Mouse (Mus musculus) small intestine, adult 2 months (tissue): ENCODE measurements at regions not wholly inside any gene's neighbourhood (a gene's known extent, or its start where the extent isn't known, plus 50 kb on each side); places are given as distances from the start of the nearest gene placed in this dataset.
"Not testable (repeated sequence)": the region's sequence is repeated elsewhere in the genome, so short reads cannot be mapped to it uniquely, and the experiment has no call there.

Experiments
- H3K27ac ChIP-seq: fragments of 200-500 bp; 2 replicates; pipeline ENCODE4 v1.5.1; 2012; ENCODE audit warnings: low read depth, low read length, control low read depth, inconsistent platforms; ENCODE audit not compliant: insufficient read depth
- H3K27me3 ChIP-seq: fragments of 200-500 bp; 2 replicates; pipeline ENCODE4 v1.6.1; 2012; ENCODE audit warnings: mild to moderate bottlenecking, moderate library complexity, low read length, inconsistent platforms; ENCODE audit not compliant: control insufficient read depth, insufficient read depth
- H3K36me3 ChIP-seq: fragments of 200-500 bp; 2 replicates; pipeline ENCODE4 v1.6.1; 2012; ENCODE audit warnings: mild to moderate bottlenecking, low read length, control low read depth, inconsistent platforms; ENCODE audit not compliant: control insufficient read depth, insufficient read depth
- H3K4me1 ChIP-seq: fragments of 200-500 bp; 2 replicates; pipeline ENCODE4 v1.6.1; 2012; ENCODE audit warnings: low read length, inconsistent platforms, mixed read lengths; ENCODE audit not compliant: control insufficient read depth, insufficient read depth, insufficient read length
- H3K4me3 ChIP-seq: fragments of 200-500 bp; 2 replicates; pipeline ENCODE4 v1.5.1; 2012; ENCODE audit warnings: low read depth, mild to moderate bottlenecking, control low read depth, inconsistent platforms, low read length, moderate library complexity
- CTCF ChIP-seq: fragments of 200-500 bp; IDR thresholded peaks from 2 replicates; pipeline ENCODE4 v1.5.1; 2012; ENCODE audit warnings: low read depth, mild to moderate bottlenecking, control low read depth, inconsistent platforms, low read length, moderate library complexity, mixed read lengths; ENCODE audit not compliant: insufficient replicate concordance, insufficient read length; ENCODE audit errors: extremely low read depth
- POLR2A ChIP-seq: fragments of 200-500 bp; IDR thresholded peaks from 2 replicates; pipeline ENCODE4 v1.6.1; 2012; ENCODE audit warnings: low read depth, mild to moderate bottlenecking, control low read depth, inconsistent platforms, low read length, moderate library complexity
- WGBS: fragments of 180-500 bp; shearing (Covaris S2); methylation state at CpG from one replicate; pipeline ENCODE4 v1.1.7; 2018; 5-methylcytosine and 5-hydroxymethylcytosine counted together

GRCm38 (mm10) chr3:31603237-31603636 is 293.1 kb upstream of the Slc7a14 start:
- H3K4me3 ChIP-seq, result no peak overlapping the region
- no peak for TF ChIP-seq POLR2A
- peak; percentile 35; the same call in 1 of the 2 replicates for TF ChIP-seq CTCF
- no peaks in the 10 kb centered on the region for H3K36me3 ChIP-seq
- no peaks in the 10 kb centered on the region for H3K27me3 ChIP-seq
- WGBS, result 14% methylated on average over 7 of the region's 7 CpGs
- no peaks in the 10 kb centered on the region for H3K4me1 ChIP-seq
- H3K27ac ChIP-seq, result no peak overlapping the region

GRCm38 (mm10) chr3:31596581-31596980 is 286.4 kb upstream of the Slc7a14 start:
- H3K4me3 ChIP-seq, H3K27me3 ChIP-seq, H3K4me1 ChIP-seq, H3K27ac ChIP-seq, H3K36me3 ChIP-seq: not testable (repeated sequence)
- WGBS, result 54% methylated on average over 4 of the region's 4 CpGs

DNA sequence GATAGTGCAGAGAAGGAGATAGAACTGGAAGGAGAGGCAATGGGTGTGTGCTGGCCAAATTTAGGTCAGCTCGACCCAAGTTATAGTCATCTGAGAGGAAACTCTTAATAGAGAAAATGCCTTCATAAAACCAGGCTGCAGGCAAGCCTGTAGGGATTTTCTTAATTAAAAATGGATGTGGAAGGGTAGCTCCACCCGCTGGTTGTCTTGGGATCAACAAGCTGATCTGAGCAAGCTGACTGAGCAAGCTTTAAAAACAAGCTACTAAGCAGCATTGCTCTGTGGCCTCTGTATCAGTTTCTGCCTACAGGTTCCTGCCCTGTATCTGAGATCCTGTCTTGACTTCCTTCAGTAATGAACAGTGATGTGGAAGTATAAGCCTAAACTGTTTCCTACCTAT is 275.8 kb upstream of the Slc7a14 start:
- H3K4me3 ChIP-seq, result no peak overlapping the region
- H3K36me3 ChIP-seq, result no peaks in the 10 kb centered on the region
- H3K27ac ChIP-seq, result no peak overlapping the region
- H3K4me1 ChIP-seq, result no peaks in the 10 kb centered on the region
- TF ChIP-seq POLR2A (no peak), CTCF (no peak)
- WGBS, result 59% methylated on average over 2 of the region's 2 CpGs
- H3K27me3 ChIP-seq, result no peaks in the 10 kb centered on the region

- H3K27me3 ChIP-seq, result no peaks in the 10 kb centered on the region
- H3K4me1 ChIP-seq, result no peaks in the 10 kb centered on the region
- H3K27ac ChIP-seq, result no peak overlapping the region
- WGBS, result 89% methylated on average over 3 of the region's 3 CpGs
- H3K4me3 ChIP-seq, result no peak overlapping the region
- H3K36me3 ChIP-seq, result no peaks in the 10 kb centered on the region
- TF ChIP-seq POLR2A, result no peak
- TF ChIP-seq CTCF, result no peak
These were observed 263.7 kb upstream of the Slc7a14 start for GRCm38 (mm10) chr3:31573849-31574248.
